Mouse (Mus musculus) kidney, embryonic 14.5 days (tissue): ENCODE results near the gene Kctd8. TPM values are rescaled to one million over a fixed set of nuclear protein-coding genes. Genes with fewer than 3 reads are reported as not detected.

Experiments
- ATAC-seq: fragments of 200-750 bp; cut with Nextera tagmentation; 2 replicates; pipeline ENCODE4 v1.8.0; 2017; ENCODE audit warnings: moderate number of reproducible peaks, mild to moderate bottlenecking, moderate TSS enrichment, moderate library complexity; ENCODE audit not compliant: low FRiP score, low TSS enrichment
- H3K27ac ChIP-seq: fragments of 300-500 bp; sonication (generic); 2 replicates; pipeline ENCODE4 v1.5.1; 2014; ENCODE audit warnings: low read depth, mild to moderate bottlenecking, low read length, moderate library complexity, mixed read lengths
- H3K27me3 ChIP-seq: fragments of 300-500 bp; sonication (generic); 2 replicates; pipeline ENCODE4 v1.6.1; 2014; ENCODE audit warnings: mild to moderate bottlenecking, low read length; ENCODE audit not compliant: control insufficient read depth, insufficient read depth
- H3K36me3 ChIP-seq: fragments of 300-500 bp; sonication (generic); 2 replicates; pipeline ENCODE4 v1.6.1; 2014; ENCODE audit warnings: low read length, mixed read lengths; ENCODE audit not compliant: control insufficient read depth, insufficient read depth
- H3K4me1 ChIP-seq: fragments of 300-500 bp; sonication (generic); 2 replicates; pipeline ENCODE4 v1.6.1; 2014; ENCODE audit warnings: low read length, mixed read lengths; ENCODE audit not compliant: control insufficient read depth, insufficient read depth
- H3K4me2 ChIP-seq: fragments of 300-500 bp; sonication (generic); replicated peaks from 2 replicates; pipeline ENCODE4 v1.6.1; 2014; ENCODE audit warnings: low read depth, mild to moderate bottlenecking, low read length
- H3K4me3 ChIP-seq: fragments of 300-500 bp; sonication (generic); 2 replicates; pipeline ENCODE4 v1.5.1; 2014; ENCODE audit warnings: mild to moderate bottlenecking, low read length
- H3K9ac ChIP-seq: fragments of 300-500 bp; sonication (generic); 2 replicates; pipeline ENCODE4 v1.6.1; 2014; ENCODE audit warnings: low read depth, mild to moderate bottlenecking, low read length, moderate library complexity
- H3K9me3 ChIP-seq: fragments of 300-500 bp; sonication (generic); 2 replicates; pipeline ENCODE4 v1.6.1; 2016; ENCODE audit warnings: low read length; ENCODE audit not compliant: control insufficient read depth
- WGBS: fragments of 180-500 bp; shearing (Covaris S2); extraction: QIAGEN DNeasy Blood & Tissue Kit; methylation state at CpG from one replicate; pipeline ENCODE4 v1.1.7; 2014; 5-methylcytosine and 5-hydroxymethylcytosine counted together
- polyA plus RNA-seq: library from polyadenylated mRNA; unstranded; fragments of >200 nt; fragmentation: Nextera tagmentation; extraction: Ambion mirVana; gene quantifications from 2 replicates; pipeline ENCODE4 v1.2.1, GENCODE M21; 2014

Gene Kctd8
- polyA plus RNA-seq, 1 experiment from 2014 or later: 0.61 TPM

DNA sequence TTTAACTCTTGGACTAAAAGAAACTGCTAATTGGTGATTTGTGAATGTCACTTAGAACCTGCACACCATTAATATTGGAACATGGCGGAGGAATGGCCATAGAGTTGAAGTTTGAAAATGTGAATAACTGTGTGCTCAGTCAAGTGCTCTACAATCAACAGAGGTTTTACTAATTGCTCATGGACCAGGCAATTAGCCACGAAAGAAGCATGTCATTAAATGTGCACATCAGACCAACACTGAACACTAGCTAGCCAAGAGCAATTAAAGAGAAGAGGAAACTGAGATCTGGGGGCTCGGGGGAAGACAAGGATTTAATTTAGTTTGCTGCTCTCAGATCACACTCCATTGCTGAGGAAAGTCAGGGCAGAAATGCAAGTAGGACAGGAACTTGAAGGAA lies 126.3 kb downstream of the Kctd8 start:
- Histone ChIP-seq H3K27me3 (no peaks in the 10 kb centered on the region), H3K4me2 (no peak overlapping the region), H3K4me1 (no peaks in the 10 kb centered on the region), H3K27ac (no peak overlapping the region), H3K9me3 (no peaks in the 10 kb centered on the region), H3K4me3 (no peak overlapping the region), H3K36me3 (no peaks in the 10 kb centered on the region), H3K9ac (no peak overlapping the region)
- WGBS: 69% methylated on average over 3 of the region's 3 CpGs
- no peak for ATAC-seq

DNA sequence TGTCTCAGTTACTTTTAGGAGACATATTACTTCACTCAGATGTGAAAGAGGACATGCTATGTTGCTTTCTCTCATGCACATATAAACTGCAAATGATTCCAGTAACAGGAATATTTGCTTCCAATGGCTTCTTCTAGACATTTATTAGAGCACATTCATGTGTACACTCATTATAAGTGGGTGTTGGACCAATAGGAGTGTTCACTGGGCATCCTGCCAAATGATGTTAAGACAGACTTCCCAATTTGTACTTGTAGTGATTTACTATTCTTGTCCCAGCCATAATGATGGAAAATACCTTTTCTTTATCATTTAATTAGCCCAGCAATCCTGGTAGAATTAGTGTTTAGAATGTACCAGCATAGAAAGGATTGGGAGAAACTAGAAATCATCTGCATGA lies 132.1 kb downstream of the Kctd8 start:
- Histone ChIP-seq H3K4me3 (no peak overlapping the region), H3K9me3 (no peaks in the 10 kb centered on the region), H3K9ac (no peak overlapping the region), H3K4me1 (no peaks in the 10 kb centered on the region), H3K27ac (no peak overlapping the region), H3K36me3 (no peaks in the 10 kb centered on the region), H3K4me2 (no peak overlapping the region), H3K27me3 (no peaks in the 10 kb centered on the region)
- ATAC-seq: no peak

DNA sequence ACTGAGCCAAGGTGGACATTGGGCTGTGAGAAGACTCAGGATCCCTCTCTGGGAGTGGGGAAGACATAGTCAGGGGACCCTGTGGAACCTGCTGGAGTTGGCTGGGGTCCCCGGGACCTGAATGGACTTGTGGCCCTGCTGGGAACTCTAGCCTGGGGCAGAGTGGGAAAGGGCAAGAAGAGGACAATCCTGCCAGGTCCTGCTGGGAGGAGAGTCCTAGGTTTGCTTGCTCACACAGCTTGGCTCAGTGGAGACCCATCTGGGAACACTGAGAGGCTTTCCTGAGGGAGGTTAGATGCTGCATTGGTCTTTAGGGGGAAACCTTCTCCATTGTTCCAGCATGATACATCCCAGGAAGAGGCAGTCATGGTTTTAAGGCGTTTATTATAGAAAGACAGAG lies 133.8 kb downstream of the Kctd8 start:
- no peaks in the 10 kb centered on the region for H3K27me3 ChIP-seq
- H3K36me3 ChIP-seq: no peaks in the 10 kb centered on the region
- H3K9ac ChIP-seq: no peak overlapping the region
- H3K4me2 ChIP-seq: no peak overlapping the region
- no peaks in the 10 kb centered on the region for H3K4me1 ChIP-seq
- ATAC-seq: no peak
- no peak overlapping the region for H3K4me3 ChIP-seq
- no peak overlapping the region for H3K27ac ChIP-seq
- WGBS: 66% methylated on average over 2 of the region's 2 CpGs
- H3K9me3 ChIP-seq: no peaks in the 10 kb centered on the region

DNA sequence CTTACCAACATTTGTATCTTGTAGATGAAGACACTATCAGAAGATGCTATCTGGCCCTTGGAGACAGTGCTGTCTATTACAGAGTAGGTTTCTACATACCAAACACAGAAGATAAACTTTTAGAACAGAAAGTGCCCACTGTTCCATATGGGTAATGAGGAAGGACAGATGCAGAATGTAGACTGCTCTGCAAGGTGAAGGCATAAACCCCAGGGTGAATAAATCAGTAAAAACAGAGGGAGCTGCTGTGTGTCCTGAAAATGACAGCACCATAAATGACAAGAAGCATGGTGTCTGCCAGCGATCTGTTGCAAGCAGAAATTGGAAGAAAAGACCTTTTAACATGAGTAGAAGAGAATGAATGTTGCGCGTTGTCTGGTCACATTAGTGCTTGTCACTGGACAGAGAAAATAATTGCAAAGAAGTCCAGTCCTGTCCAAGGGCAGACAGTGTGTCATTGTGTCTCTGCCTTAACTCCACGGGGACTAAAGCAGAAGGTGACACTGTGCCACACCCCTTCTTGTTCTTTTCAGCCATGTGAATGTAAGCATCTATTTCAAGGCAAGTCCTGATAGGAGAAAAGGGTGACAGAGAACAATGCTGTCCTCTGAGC lies 181.5 kb downstream of the Kctd8 start:
- no peak overlapping the region for H3K27ac ChIP-seq
- H3K9me3 ChIP-seq: no peaks in the 10 kb centered on the region
- H3K36me3 ChIP-seq: no peaks in the 10 kb centered on the region
- WGBS: 81% methylated on average over 4 of the region's 4 CpGs
- no peak for ATAC-seq
- no peak overlapping the region for H3K9ac ChIP-seq
- no peak overlapping the region for H3K4me2 ChIP-seq
- H3K27me3 ChIP-seq: no peaks in the 10 kb centered on the region
- no peaks in the 10 kb centered on the region for H3K4me1 ChIP-seq
- H3K4me3 ChIP-seq: no peak overlapping the region

DNA sequence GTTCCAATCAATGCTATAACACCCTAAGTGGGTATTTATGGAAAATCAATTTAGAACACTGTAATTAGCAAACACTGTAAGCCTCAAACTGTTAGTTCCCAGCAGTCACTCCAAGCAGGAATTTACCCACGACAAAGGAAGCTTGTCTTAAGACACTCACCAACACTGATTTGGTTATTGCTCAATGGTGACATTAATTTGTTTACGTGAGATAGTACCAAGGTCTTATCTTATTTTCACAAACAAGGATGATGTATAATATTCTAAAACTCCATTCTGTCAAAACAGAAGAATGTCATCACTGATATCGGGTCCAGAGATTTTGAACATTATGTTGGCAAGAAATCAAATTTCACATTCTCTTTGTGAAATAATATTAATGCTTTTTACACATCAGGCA lies 185.0 kb downstream of the Kctd8 start:
- 82% methylated on average over 3 of the region's 3 CpGs for WGBS
- H3K36me3 ChIP-seq: no peaks in the 10 kb centered on the region
- H3K27me3 ChIP-seq: no peaks in the 10 kb centered on the region
- no peaks in the 10 kb centered on the region for H3K4me1 ChIP-seq
- no peak overlapping the region for H3K4me3 ChIP-seq
- H3K4me2 ChIP-seq: no peak overlapping the region
- ATAC-seq: no peak
- no peak overlapping the region for H3K27ac ChIP-seq
- H3K9me3 ChIP-seq: no peaks in the 10 kb centered on the region
- H3K9ac ChIP-seq: no peak overlapping the region

DNA sequence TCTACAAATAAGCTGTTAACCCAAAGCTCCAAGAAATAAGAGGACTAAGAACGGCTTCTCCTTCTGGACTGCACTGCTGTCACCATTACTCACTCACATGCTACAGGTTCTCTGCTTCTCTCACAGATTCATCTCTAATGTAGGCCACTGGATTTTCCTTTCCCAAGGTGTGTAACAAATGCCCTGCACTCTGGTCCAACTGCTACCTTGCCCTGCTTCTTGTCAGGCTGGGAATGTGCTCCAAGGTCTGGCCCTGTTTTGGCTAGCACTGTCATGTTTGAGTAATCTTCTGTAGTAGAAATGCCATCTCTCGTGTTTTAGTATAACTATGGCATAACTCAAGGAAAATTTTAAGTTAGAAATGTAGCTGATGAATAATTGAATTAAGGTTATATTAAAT lies 195.7 kb downstream of the Kctd8 start:
- ATAC-seq: no peak
- no peaks in the 10 kb centered on the region for H3K36me3 ChIP-seq
- no peak overlapping the region for H3K4me3 ChIP-seq
- H3K27ac ChIP-seq: no peak overlapping the region
- H3K9ac ChIP-seq: no peak overlapping the region
- no peaks in the 10 kb centered on the region for H3K9me3 ChIP-seq
- H3K4me1 ChIP-seq: no peaks in the 10 kb centered on the region
- H3K27me3 ChIP-seq: no peaks in the 10 kb centered on the region
- WGBS: 82% methylated on average over 2 of the region's 2 CpGs
- no peak overlapping the region for H3K4me2 ChIP-seq

DNA sequence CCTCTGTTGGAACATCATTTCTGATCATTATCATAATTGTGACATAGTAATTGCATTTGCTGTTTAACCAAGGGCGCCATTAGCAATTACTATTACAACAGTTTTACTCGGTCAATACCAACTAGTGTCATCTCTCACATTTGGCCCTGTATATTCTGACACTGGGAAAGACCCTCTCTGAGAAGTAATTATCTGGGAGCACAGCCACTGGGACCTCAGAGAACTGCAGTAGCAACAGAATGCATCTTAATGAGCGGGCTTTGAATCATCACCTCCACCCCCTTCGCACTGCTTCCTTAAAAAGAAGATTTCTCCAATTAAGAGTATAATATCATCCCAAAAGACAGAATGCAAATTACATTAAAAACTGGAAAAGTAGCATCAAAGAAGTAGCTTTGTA lies 200.4 kb downstream of the Kctd8 start:
- 90% methylated on average over 4 of the region's 4 CpGs for WGBS
- no peak overlapping the region for H3K4me3 ChIP-seq

DNA sequence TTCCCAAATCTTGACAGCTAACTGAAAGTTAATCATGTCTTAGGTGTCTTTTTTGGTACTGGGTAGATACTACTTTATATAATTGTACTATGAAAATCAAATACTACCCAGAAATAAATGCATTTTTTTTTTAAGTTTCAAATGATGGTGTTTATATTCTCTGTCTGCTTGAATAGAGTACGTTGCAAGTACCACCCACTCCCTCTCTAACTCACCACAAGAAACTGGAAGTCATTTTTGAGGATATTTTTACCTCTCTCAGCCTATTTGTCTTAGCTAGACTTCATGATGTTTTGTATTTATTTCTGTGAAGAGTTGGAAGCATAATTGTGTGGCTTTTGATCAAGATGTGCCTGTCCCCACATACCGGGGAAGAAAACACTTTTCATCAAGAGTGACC lies 232.8 kb downstream of the Kctd8 start:
- H3K9ac ChIP-seq: no peak overlapping the region
- no peaks in the 10 kb centered on the region for H3K9me3 ChIP-seq
- no peak overlapping the region for H3K27ac ChIP-seq
- WGBS: 79% methylated on average over 2 of the region's 2 CpGs
- no peaks in the 10 kb centered on the region for H3K4me1 ChIP-seq
- no peak for ATAC-seq
- no peak overlapping the region for H3K4me2 ChIP-seq
- no peak overlapping the region for H3K4me3 ChIP-seq
- H3K36me3 ChIP-seq: no peaks in the 10 kb centered on the region
- no peaks in the 10 kb centered on the region for H3K27me3 ChIP-seq

More for the DNA sequence above, 200.4 kb downstream of the Kctd8 start:
- H3K4me1 ChIP-seq: no peaks in the 10 kb centered on the region
- no peak overlapping the region for H3K4me2 ChIP-seq
- no peaks in the 10 kb centered on the region for H3K36me3 ChIP-seq
- no peak for ATAC-seq
- H3K27ac ChIP-seq: no peak overlapping the region
- no peak overlapping the region for H3K9ac ChIP-seq
- no peaks in the 10 kb centered on the region for H3K27me3 ChIP-seq
- no peaks in the 10 kb centered on the region for H3K9me3 ChIP-seq

DNA sequence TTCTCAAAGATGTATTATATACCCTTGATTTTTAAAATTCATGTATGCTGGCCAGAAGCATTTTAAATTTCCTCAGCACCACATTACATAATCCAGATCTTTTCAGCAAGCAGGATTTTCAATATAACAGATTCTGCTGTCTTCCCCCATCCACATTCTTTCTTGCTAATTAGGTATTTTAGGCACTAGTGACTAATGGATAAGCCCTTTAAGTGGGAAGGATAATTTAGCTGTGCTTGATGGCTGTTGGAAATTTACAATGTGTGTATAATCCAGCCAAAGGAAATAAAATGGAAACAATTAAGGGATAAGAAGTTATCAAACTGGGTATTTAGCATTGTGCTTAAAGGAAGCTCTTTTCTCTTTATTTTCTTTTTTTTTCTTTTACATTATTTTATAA lies 252.6 kb downstream of the Kctd8 start:
- Histone ChIP-seq H3K4me1 (no peaks in the 10 kb centered on the region), H3K9ac (no peak overlapping the region), H3K9me3 (no peaks in the 10 kb centered on the region), H3K36me3 (no peaks in the 10 kb centered on the region), H3K4me3 (no peak overlapping the region), H3K27me3 (no peaks in the 10 kb centered on the region), H3K4me2 (no peak overlapping the region), H3K27ac (no peak overlapping the region)
- ATAC-seq: no peak
